Mouse (Mus musculus) adrenal gland, adult (tissue): ENCODE data around the gene Qtrt2.

Experiments
- DNase-seq, 2 experiments: peaks; one replicate each; pipeline ENCODE4 v3.0.0; 2022 to 2023; ENCODE audit warnings: low spot score in 1 of 2; ENCODE audit not compliant: inconsistent age in 2 of 2

The Qtrt2 gene

DNA sequence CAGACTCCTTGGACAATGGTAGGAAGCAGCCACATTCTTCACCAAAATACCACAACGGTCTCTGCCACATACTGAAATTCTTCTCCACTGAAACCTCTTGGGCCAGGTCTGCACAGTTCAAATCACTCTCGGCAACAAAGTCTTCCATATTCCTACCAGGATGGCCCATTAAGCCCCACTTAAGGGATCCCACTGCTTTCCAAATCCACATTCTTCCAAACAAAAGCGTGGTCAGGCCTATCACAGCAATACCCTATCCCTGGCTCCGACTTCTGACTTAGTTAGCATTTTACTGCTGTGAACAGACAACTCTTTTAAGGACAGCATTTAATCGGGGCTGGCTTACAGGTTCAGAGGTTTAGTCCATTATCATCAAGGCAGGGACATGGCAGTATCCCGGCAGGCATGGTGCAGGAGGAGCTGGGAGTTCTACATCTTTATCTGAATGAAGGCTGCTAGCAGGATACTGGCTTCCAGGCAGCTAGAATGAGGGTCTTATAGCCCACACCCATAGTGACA is at the start of gene Qtrt2:
Gene Qtrt2 (minus strand): TSS at position 469 of the 519 bp plus-strand sequence.
- no peak for DNase-seq

DNA sequence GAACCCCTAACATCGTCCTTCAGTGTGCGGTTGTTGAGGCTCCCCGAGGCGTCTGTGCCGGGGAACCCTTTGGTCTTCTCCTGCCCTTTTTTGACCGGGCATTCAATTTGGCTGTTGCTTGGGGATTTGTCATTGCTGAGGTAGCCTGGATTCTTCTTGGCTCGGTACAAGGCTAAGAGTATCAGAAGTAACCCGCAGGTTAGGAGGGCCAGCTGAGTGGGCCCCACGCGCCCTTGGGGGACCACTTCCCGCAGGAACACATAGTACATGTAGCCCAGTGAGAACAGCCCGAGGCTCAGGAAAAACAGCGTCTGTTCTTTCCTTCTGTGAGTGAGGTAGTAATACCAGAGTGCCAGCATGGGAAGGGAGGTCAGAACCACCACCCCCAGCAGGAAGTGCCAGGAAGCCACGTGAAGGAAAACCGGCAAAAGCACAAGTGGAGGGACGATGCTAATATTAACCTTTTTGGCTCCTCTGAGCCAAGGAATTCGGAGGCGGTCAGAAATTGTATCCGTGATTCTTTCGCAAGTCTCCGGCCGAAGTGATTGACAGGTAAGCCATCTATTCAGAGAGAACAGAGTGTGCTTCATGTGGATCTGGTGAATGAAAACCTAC is 47.1 kb upstream of the Qtrt2 start:
- no peak for DNase-seq

DNA sequence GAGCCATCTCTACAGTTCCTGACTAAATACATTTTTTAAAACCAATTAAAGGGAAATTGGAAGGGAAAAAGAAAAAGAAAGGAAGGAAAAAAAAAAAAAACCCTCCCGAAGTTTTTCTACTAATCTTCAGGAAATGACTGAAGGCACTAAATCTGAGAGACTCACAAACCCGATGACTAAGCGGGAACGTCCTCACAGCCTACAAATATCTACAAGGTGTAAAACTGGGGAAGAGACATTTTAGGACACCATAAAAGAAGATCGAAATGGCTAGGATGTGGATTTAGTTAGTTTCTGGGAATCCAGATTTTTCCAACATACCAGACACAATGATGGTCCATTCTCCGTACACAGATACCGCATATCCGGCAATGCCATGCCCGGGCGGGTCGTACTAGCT is 46.5 kb upstream of the Qtrt2 start:
- DNase-seq: no peak

DNA sequence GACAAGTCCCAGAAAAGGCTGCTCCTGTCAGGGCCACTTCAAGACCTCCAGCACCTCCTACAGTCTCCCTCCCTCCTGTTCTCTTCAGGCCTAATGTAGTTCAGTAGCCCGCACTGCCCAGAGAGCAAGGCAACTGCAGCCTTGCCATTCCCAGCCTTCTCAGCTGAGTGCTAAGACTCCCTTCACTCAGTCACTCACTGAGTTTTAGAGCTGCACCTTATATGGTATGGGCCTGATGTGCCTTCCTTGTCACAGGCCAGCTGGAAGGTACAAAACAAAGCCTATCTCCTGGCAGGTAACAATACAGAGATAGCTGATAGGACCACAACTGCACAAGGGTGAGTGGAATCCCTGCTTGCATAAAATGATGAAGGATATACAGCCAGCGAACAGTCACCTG is 45.8 kb upstream of the Qtrt2 start:
- no peak for DNase-seq

DNA sequence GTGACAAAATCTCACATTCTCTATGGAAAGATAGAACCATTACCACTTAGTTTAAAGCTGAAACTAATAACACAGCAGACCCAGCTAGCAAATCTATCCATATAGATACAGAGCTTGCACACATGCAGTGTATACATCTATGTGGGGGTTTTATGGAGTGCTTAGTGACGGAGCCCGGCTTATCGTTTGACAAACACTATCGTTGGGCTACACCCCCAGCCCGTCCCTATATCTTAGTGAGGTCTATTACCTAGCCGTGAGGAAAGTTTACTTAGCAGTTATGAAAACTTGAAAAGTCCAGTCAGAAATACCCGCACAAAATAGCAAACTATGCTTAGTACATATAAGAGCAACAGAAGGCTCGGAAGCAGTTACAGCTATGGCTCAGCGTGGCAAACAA is 45.1 kb upstream of the Qtrt2 start:
- no peak for DNase-seq

DNA sequence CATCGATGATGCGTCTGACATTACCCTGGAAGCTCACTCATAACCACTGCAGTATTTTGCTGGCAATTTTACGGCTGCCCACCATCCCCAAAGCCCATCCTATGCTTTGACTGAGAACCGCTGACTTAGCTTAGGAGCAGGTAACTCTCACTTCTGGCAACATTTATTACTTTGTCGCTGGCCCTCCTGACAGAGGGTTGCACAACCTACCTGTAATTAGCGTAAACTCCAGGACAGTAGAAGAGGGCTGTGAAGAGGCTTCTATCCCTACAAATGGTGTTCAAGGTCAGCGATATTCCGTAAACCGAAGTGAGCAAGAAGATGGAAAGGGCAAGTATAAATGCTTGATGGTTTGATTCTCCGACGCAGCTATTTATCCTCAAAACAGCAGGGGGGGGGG is 44.6 kb upstream of the Qtrt2 start:
- DNase-seq: no peak

DNA sequence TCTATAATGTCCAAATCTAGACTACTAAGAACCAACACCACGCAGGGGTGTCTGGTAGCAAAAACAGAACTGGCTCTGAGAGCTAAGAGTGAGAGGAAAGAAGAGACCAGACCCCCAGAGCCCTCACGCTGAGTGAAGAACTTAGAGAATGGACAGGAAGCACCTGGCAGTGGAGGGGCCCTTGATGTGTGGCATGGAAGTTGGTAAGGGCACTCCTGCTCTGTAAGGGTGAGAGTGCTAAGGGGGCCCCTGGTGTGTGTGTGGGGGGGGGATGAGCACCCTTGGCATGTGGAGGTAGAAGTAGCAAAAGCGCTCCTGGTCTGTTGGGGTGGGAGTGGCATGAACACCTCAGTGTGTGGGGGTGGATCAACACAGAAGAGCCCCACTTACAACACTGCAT is 43.8 kb upstream of the Qtrt2 start:
- no peak for DNase-seq

DNA sequence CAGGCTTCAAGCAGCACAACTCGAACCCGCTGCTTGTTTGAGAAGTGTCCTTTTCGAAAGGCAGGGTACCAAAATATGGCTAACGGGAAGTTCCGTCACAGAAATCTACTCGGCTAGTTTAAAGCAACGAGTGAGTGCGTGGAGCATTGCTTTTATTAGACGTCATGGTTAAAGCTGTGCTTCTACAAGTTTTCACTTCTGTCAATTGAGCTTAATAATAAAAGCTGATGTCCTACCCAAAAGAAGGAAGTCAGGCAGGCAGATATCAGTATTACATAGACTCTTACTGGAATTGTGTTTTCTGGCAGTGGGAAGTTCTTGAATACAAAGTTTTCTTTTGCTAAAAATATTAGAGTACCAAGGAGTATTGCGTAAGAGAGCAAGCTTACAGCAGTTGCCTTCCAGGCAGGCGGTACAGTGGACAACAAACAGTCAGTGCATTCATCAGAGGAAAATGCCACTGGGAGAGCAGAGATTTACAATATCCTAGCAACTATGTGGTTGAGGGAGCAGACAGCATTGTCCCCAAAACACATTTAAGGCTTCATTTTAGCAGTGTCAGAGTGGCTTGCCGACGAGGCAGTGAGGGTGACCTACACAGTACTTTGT is 39.3 kb upstream of the Qtrt2 start:
- DNase-seq: no peak

DNA sequence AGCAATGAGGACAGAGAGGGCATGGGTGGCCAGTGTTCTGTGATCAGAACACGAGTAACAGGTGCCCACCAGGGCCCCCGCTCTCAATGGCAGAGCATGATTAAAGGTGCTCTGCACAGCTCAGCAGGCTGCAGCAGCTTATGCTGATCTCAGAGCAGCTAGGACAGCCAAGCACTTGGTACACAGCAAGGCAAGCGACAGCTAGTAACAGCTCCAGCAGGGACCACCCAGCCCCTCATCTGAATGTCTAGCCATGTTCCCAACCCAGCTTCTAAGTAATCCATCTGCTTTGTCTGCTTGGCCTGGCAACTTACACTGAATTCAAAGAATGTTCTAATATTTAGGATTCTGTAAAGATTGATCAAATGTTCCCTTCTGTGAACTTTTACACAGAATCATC is 37.2 kb upstream of the Qtrt2 start:
- no peak for DNase-seq

DNA sequence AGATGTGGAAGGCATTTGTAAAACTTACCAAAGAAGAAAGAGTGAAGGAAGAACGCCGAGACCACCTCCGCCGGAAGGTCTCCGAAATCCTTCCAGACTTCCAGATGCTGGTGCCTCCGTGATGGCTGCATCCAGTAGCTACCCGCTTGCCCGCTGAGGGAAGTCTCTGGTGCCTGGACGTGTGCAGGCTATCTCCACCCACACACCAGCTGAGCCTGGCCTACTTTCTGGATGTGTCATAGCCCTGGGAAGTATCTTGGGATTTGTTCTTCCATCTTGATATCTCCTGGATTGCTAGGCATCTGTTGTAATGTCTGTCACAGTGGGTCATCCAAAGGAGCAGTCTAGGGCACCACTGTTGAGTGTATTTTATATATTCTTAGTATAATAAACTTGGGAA is 36.7 kb upstream of the Qtrt2 start:
- no peak for DNase-seq

DNA sequence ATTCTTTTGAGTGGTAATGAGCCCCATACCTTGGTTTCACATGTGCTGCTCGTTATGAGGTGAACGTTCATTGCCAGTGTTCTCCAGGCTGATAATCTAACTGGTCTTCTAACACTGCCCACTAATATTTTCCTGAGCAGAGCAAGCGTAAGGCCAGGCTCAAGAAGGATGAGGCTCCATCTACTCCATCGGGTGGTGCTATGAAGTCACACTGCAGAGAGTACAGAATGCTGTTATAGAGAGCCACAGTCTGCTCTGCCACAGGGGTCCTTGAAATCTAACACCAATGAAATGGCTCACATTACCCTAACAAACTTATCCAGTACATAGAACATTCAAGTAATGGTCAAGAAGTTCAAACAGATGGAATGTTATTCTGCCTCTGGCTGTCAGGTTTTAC is 31.4 kb upstream of the Qtrt2 start:
- DNase-seq: no peak

DNA sequence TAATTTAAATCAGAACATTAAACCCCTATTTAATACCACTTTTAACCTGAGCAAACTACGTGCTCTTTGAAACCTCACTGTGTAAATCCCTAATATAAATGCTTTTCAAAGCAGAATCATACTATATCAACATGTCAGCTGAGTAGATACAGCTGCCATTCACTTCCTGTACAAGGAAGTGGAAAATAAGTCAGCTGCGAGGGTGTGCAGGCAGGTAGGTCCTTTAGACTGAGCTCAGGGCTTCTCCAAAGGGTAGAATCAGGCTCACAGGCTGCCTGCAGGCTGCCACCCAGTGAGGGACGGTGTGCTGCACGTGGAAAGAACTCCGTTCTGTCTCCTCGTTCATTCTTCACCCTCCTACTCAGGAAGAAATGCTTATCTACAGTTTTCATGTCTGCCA is 28.3 kb upstream of the Qtrt2 start:
- DNase-seq: no peak

DNA sequence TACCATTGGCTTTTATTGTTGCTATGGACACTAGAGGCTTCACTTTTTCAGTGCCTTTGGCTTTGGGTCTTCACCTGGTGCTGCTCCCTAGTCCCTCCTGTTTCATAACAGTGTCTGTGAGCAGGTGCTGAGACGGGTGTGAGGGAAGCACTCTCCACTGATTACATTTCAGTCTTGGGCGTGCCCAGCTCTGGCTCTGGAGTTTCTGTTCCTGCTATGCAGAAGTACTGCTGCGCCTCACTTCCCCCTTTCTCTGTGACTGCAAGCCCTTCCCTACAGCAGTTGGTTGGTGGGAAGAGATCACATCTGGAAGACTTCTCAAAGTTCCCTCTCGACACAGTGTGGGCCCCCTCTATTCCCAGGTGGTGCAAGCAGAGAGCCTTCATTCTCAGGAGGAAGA is 25.0 kb upstream of the Qtrt2 start:
- DNase-seq: no peak

DNA sequence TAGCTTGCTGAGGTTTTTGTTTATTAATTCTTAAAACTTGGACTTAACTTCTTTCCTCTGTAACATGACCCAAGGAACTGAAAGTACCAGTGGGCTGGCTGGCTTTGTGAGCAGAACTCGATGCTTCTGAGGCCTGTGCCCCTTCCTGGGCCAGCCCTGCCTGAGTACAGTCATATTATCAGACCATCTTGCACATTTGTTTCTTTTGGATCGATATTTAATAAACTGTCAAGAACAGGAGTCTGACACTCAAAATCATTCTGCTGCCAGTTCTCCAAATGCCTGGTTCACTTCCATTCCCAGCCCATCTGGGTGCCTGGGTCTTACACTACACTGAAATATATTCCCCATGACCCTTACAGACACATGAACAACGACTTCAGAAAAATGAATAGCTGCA is 19.3 kb upstream of the Qtrt2 start:
- no peak for DNase-seq

DNA sequence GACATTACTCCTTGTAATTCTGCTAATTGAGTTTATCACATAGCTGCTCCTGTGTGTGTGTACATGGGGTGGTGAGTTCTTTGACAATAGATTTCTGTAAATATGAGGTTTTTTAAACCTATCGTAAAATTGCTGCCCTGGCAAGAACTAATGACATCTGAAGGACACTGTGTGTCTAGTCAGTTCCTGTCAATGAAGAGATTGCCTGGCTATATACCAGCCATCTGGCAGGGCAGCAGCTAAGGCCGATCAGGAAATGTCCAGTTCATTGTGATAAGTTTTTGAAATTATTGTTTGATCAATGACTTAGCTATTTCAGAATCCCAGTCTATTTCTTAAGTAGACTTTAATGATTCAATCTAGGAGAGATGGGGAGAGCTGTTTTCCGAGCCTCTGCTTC is 18.7 kb upstream of the Qtrt2 start:
- DNase-seq: no peak

DNA sequence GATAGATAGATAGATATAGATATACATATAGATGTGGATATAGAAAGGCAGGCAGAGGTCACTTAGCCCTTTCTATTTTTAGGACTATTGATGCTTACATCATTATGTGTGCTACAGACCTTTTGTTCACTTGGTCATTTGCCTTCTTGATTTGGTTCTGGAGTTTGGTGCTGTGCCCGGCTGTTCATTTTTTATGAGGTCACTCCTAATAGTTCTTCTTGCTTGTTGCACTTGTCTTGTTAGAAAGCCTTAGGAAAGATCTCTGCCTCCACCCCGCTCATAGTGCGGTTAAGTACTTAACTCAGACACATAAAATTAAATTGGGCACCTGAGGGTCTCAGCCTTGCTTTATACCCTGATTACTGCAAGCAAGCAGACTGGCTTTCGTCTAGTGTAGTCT is 14.2 kb upstream of the Qtrt2 start:
- DNase-seq: peak in 1 of 2 experiments; percentile 37

DNA sequence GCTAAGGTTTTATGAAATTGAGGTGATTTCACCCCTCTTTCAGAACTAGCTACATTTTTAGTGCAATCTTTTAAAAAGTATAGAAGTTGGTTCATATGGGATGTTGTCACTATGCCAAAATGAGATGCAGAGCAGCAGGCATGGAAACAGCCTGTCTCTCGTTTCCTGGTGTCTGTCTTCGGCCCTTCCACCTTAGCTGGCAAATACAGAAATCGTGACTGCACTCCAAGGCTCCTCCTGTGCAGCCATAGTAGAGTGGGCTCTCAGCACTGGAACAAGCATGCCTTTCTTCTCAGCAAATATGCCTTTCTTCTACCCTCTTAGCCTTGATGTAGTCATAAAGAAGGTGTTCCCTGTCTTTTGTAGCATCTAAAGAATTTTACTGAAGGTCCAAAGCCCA is 9.3 kb upstream of the Qtrt2 start:
- DNase-seq: no peak

DNA sequence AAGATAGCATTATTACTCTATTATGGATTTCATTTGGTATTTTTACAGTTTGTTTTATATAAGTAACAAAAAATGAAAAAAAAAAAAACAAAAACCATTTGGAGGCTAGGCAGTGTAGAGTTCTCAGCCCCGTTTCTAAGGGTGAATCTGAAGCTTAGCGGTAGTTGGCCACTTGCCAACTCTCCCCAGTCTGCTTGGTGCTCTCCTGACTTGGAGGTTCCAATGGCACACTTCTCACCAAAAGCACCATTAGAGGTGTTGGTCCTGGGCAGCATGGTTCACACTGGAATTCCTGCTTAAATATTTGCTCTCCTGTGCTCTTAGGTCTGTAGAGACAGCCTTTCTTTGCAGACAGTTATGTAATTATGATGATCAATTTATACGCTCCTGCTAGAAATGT is 8.8 kb upstream of the Qtrt2 start:
- no peak for DNase-seq

DNA sequence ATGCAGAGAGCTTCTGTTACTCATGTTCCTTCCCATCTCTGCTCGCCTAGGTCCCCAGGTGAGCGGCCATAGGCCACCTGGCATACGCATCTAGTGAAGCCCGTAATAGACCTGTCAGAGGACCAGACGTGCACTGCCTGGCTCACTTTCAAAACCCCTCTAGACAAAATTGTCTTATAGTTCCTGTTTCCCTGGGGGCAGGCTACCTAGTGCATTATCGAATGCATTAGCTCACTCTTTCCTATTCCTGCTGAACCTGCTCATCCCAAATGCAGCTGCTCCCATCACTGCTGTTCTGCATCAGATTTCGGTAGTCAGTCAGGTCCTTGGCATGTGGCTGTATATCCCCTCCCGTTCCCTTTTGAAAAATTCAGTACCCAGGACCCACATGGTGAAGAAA is 8.2 kb upstream of the Qtrt2 start:
- no peak for DNase-seq

DNA sequence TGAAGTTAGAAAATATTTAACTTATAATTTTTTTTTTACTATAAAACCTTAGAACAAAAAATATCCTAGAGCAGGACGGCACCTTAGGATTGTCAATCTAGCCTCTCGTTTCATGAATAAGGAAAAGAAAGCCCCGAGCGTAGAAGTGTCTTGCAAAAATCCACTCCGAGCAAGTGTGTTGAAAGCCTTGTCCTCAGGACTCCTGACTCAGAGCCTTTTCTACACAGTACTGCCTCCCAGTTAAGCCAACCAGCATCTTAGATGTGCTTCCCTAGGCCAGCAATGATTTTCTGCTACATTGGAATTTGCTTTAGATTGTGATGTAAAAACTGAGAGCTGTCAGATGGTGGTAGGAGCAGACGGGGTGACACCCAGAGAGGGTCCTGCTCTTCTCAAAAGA is 6.4 kb upstream of the Qtrt2 start:
- DNase-seq: no peak

DNA sequence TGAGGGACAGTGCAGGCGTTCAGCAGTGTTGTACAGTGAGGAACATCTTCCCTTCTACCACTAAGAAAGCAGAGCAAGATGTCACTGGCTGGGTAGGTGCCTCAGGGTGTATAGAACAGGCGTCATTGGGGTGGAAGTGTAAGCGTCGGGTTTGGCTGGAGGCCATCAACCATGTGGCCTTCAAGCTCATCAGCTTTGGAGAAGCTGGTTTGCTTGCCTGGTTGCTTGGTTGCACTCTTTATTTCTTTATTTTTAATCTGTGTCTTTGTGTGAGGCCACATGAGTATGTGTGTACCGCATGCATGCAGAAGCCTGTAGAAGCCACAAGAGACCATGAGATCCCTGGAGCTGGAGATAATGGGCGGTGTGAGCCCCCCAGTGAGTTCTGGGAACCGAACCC is 5.7 kb upstream of the Qtrt2 start:
- no peak for DNase-seq

DNA sequence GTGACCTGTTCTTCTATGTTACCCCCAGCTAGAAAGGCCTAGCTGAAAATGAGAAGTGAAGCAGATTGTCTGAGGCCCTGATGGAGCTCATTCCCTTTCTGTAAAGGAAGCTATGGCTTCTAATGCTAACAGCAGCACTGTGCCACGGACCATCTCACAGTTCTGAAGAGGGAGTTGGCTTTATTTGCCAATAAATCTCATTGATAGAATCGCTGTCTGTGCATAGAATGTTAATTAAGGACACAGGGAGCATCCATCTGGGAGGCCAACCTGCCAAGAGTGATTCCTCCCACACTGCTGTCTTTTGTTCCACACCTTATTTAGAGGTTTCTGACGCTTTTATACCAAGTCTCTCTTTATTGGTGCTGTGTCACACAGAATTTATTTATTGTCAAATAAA is 4.9 kb upstream of the Qtrt2 start:
- DNase-seq: no peak

DNA sequence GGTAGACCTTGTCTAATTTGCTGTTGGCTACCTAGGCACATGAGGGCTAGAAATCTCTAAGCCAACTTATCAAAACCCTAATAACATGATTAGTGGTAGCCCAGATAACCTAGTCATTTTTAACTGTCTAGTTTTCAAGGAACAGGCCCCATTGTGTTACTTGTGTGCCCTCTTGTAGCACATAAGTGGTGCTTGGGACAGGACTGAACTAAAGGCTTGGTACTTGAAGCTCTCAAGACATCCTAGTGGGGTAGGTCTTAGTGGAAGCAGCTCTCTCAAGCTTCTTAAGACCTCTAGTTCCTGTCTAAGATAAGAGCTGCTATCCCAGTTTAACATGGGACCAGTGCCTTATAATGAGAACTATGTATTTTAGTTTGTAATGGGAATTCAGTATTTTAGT is 4.0 kb upstream of the Qtrt2 start:
- no peak for DNase-seq
